Mouse (Mus musculus): ENCODE measurements around the gene Cfap77.

- TF ChIP-seq POLR2A (IDR thresholded peaks at IDR 0.05; ENCODE audit: insufficient read length, low read depth): no peak
- no peak for TF ChIP-seq TCF12 (IDR thresholded peaks at IDR 0.05; ENCODE audit: insufficient read depth, poor library complexity, severe bottlenecking)
- TF ChIP-seq MYOG (IDR thresholded peaks at IDR 0.05; ENCODE audit: control insufficient read depth in 1 of 3, insufficient read depth in 1 of 3, insufficient read length in 2 of 3, low read depth in 2 of 3): no peak
- TF ChIP-seq MYOD1 (IDR thresholded peaks at IDR 0.05; ENCODE audit: control insufficient read depth in 1 of 3, insufficient read length in 2 of 3, low read depth in 2 of 3): no peak
- TF ChIP-seq POLR2AphosphoS2 (IDR thresholded peaks at IDR 0.05; ENCODE audit: insufficient read length, low read depth): no peak
- no peak for TF ChIP-seq CEBPB (IDR thresholded peaks at IDR 0.05; ENCODE audit: insufficient read depth, poor library complexity, severe bottlenecking)
- TF ChIP-seq MAX (IDR thresholded peaks at IDR 0.05; ENCODE audit: low read depth): no peak
- no peak for TF ChIP-seq SRF (IDR thresholded peaks at IDR 0.05; ENCODE audit: control insufficient read depth, insufficient read length, low read depth)
- TF ChIP-seq USF1 (IDR thresholded peaks at IDR 0.05; ENCODE audit: low read depth): no peak
Measured at GRCm38 (mm10) chr2:29053802-29054544, 893 bp downstream of the Cfap77 start.
